Mouse (Mus musculus): ENCODE data around the gene Foxk1. TPM values are rescaled to one million over a fixed set of nuclear protein-coding genes. Genes with fewer than 3 reads are reported as not detected.

Foxk1 gene
- total RNA-seq, 1 experiment from 2014 or later, result 11.7 TPM

DNA sequence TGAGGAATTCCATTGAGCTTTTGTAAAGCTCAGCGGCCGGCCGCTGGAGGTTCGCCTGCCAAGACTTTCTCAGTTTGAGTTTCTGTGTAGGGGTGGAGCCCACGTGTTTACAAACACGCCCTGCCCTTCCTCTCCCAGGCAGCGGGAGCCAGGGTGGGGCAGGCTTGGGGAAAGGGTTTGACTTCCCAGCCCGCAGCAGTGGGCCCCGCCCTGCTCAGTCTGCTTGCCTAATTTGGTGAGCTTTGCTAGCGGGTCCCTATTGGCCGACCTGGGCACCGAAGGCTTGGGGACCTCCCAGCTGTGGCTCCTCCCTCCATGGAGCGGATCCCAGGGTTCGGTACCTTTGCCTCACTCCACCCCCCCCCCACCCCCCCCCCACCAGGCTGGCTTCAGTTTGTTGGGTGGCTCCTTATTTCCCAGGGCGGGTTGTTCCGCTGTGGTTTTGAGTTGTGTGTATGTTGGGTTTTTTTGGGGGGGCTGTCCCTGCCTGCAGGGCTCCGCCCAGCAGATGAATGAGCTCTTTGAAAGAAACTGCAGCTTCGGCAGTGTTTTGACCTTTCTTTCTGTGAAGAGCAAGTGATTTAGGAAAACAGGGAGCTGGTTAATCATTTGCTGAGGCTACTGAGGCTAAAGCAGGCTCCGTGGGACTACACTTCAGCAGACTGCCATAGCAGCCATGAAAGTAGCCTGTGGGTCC lies 39.3 kb downstream of the Foxk1 start:
- peak; percentile 81 for ATAC-seq (replicated peaks; ENCODE audit: low read depth, poor library complexity, severe bottlenecking)

DNA sequence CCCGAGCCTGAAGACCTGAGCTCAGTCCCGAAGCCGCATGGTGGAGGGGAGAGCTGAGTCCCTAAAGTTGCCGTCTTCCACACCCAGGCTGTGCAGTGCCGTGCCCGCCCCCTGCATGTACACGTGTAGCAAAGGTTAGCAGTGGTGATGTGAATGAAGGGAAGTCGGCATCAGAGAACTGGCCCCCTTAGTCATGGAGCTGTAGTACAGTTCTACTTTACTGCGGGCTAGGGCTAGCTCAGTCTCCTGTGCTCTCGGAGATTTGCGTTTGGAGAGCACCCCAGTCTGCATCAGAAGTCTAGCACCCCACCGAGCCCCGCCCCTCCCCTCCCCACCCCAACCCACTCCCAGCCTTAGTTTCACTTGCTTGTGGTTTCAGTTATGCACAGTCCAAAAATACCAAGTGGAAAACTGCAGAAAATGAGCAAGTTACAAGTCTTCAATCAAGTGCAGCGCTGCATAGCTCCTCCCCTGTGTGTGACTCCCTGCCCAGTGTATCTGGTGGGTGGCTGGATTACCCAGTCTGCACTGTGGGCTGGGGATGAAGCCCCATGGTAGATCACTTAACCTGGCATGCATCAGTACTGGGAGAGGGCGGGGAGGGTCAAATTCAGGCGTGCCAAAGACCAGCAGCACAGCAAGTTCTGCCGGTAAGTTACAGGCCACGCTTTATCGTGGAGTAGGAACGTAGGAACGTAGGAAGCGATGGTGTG lies 40.2 kb downstream of the Foxk1 start:
- peak; percentile 21 for ATAC-seq (replicated peaks; ENCODE audit: low read depth, poor library complexity, severe bottlenecking)

DNA sequence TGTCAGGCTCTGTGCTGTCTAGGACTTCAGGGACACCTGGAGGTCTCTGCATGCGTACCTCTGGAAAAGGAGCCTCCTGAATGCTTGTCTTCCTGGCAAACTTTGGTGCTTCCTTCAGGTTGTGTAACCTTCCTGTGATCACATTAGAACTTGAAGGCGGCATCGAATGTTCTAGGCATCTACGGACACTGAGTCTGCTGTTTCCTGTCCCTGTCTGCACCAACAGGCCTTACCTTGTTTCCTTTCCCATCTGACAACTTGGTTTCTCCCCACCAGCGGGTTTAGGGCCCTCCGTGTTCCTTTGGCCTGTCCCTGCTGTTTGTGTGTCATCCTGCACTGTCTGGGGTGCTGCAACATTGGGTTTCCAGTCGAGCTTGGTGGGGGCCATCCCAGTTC lies 40.7 kb downstream of the Foxk1 start:
- ATAC-seq (replicated peaks; ENCODE audit: low read depth, poor library complexity, severe bottlenecking), result no peak

DNA sequence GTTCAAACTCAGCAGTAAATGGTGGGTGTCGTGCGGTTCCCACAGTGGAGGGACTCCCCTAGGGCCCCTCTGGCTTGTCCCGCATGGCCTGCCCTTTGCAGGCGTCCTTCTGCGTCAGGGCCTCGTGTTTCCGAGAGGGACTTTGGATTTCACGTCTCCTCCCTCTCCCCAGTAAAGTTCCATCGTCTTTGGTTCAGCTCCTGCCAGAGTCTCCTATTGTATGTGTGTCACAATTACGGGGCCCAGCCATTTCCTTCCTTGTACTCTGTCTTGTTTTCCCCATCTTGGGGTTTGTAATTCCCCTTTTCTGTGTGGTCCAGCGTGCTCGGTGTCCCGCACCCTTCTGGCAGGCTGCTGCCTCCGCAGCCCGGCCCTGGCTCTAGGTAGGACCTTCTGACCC lies 42.2 kb downstream of the Foxk1 start:
- peak; percentile 6; the same call in 1 of the 2 replicates for ATAC-seq (replicated peaks; ENCODE audit: low read depth, poor library complexity, severe bottlenecking)

DNA sequence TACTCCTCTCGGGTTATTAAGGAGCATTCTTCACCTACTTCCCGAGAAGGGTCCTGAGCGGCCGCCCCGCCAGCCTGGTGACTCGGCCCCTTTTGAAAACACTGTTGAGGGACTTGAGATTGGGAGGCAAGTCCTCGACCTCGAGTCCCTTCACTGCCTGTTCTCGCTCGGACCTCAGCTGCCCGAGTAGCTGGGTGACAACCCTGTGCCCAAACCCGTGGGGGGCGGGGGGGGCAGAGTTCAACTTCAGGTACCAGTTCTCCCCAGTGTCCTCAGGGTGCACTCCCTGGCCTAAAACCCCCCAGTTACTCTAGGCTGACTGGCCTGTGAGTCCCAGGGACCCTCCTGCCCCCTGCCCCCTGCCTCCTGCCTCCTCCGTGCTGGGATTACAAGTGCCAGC lies 42.7 kb downstream of the Foxk1 start:
- ATAC-seq (replicated peaks; ENCODE audit: low read depth, poor library complexity, severe bottlenecking), result no peak

DNA sequence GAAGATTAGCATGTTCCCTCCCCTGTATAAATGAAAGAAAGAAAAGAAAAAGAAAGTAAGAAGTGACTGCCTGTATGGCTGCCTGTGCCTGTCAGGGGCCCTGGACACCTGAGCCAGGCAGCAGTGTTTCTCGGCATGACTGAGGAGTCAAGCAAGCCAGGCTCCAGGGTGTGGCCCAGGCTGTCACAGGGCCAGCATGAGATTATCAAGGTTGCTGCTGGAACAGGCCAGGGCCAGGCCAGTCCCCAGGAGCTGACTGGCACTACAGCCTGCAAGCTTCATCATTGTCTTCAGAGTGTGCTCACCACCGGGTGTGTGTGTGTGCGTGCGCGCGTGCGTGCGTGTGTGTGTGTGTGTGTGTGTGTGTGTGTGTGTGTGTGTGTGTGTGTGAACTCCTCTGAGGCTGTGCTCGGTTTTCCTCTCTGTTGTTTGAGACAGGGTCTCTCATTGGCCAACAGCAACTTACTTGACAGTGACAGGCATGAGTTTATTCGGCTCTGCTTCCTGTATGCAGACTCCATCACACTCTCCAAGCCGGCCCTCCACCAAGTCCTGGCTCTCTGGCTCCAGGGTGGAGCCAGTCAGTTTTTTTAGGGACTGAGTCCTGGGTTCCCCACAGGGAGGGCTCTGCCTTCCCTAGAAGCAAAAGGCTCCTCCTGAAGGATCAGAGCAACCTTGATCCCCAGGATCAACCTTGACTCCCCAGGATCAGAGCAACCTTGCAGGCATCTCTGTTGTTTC lies 43.7 kb downstream of the Foxk1 start:
- ATAC-seq (replicated peaks; ENCODE audit: low read depth, poor library complexity, severe bottlenecking), result no peak

DNA sequence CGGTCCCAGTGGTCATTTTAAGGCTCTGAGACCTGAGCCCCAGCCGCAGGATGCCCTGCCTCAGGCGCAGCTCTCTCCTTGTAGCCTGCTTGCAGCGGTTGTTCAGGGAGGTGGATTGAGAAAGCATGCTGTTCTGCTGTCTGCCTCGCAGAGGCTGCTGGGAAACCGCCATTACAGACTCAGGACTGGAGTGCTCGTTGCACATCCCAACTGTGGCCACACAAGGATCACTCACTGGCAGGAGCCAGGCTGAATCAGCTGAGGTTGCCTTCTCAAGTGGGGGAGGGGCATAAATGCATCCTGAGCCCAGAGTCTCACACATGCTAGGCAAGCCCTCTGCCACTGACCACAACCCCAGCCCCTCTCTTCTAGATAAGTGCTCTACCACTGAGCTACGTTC lies 44.4 kb downstream of the Foxk1 start:
- ATAC-seq (replicated peaks; ENCODE audit: low read depth, poor library complexity, severe bottlenecking), result no peak

DNA sequence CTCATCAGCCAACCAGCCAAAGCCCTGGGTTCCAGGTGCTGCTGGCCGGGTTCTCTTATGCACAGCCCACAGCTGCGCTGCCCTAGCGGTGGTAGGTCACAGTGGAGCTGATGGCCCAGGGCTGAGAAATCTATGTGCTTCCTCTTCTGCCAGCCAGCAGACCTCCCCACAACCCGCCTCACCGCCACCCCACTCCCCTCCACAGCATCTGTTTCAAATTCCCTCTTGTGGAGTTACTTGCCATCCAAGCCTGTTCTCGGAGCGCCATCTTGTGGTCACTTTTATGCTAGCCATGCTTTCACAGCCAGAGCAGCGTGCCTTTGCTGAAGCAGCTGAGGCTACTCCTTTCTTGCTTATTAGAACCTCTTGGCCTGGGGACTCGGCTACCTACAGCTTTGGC lies 46.8 kb downstream of the Foxk1 start:
- peak; percentile 87 for ATAC-seq (replicated peaks; ENCODE audit: low read depth, poor library complexity, severe bottlenecking)

DNA sequence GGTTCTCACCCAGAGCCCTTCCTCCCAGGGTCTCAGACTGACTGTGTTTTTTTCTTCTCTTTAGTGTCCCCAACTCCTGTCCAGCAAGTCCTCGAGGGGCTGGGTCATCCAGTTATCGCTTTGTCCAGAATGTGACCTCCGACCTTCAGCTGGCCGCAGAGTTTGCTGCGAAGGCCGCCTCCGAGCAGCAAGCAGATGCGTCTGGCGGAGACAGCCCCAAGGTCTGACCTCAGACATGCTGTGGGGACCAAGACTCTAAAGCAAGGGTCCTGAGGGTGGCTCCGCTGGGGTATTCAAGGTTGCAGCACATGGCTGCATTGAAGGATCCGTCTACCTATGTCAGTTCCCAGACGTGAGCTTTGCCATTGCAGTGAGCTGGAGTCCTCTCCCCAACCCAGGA lies 47.3 kb downstream of the Foxk1 start:
- no peak for ATAC-seq (replicated peaks; ENCODE audit: low read depth, poor library complexity, severe bottlenecking)

DNA sequence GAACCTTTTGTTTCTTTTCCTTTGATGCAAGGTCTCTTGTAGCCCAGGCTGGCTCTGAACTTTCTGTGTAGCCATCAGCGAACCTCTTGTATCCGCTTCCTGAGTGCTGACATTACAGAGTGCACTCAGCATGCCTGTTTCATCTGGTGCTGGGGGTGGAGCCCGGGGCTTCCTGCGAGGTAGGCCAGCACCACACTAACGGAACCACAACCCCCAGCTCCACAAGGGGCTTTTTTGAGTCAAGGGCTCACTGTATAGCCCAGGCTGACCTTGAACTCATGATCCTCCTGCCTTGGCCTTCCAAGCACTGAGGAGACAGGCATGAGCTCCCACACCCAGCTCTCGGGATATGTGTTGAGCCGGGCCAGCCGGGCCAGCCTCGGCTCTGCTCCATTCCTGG lies 49.5 kb downstream of the Foxk1 start:
- ATAC-seq (replicated peaks; ENCODE audit: low read depth, poor library complexity, severe bottlenecking), result no peak

DNA sequence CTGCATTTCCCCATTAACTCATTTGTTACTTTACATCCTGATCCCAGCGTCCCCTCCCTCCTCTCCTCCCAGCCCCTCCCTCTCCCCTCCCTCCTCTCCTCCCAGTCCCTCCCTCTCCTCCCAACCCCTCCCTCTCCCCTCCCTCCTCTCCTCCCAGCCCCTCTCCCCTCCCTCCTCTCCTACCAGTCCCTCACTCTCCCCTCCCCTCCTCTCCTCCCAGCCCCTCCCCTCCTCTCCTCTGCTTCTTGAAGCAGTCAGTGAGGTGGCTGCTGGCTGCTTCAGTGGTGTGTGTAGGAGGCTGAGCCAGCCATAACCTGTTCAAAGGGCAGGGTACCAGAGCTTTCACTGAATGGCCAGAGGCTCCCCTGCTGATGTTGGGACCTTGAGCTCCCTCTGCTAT lies 50.5 kb downstream of the Foxk1 start:
- ATAC-seq (replicated peaks; ENCODE audit: low read depth, poor library complexity, severe bottlenecking), result no peak

DNA sequence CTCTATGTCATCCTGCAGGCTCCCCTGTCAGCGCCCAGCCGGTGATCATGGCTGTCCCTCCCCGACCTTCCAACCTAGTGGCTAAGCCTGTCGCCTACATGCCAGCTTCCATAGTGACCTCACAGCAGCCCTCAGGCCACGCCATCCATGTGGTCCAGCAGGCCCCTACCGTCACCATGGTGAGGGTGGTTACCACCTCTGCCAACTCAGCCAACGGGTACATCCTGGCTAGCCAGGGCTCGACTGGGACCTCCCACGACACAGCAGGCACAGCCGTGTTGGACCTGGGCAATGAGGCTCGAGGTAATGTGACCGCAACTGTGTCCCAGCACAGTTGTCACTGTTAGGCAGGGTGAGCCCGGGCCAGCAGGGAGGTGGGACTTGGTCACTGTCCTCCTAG lies 52.4 kb downstream of the Foxk1 start:
- ATAC-seq (replicated peaks; ENCODE audit: low read depth, poor library complexity, severe bottlenecking), result no peak

DNA sequence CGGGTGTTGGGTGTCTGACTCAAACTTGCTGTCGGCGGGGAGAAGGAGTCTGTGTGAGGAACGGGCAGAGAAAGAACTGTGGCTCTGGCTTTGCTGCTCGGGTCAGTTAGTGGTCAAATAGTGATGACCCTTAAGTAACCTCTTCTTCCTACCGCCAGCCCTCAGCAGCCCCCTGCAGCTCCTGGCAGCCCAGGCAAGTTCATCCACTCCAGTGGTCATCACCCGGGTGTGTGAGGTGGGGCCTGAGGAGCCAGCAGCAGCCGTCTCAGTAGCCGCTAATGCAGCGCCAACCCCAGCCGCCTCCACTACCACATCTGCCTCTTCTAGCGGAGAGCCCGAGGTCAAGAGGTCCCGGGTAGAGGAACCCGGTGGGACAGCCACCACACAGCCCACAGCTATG lies 55.0 kb downstream of the Foxk1 start:
- ATAC-seq (replicated peaks; ENCODE audit: low read depth, poor library complexity, severe bottlenecking), result no peak

DNA sequence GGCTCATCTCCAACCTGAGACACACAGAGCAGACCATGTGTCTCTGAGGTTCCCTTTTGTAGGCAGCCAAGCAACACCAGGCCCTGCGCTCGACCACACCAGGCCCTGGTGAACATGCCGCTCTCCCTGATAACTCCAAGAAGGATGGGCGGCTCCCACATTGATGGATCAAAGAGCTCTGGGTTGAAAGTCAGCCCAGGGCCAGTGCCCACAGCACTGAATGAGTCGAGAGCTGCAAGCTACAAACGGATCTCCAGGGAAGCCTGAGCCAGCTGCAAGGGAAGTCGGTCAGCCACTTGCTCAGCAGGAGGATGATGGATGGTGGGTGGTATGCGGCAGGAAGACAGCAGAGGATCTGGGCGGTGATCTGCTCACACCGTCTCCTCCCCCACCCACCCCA lies 56.0 kb downstream of the Foxk1 start:
- peak; percentile 40 for ATAC-seq (replicated peaks; ENCODE audit: low read depth, poor library complexity, severe bottlenecking)

DNA sequence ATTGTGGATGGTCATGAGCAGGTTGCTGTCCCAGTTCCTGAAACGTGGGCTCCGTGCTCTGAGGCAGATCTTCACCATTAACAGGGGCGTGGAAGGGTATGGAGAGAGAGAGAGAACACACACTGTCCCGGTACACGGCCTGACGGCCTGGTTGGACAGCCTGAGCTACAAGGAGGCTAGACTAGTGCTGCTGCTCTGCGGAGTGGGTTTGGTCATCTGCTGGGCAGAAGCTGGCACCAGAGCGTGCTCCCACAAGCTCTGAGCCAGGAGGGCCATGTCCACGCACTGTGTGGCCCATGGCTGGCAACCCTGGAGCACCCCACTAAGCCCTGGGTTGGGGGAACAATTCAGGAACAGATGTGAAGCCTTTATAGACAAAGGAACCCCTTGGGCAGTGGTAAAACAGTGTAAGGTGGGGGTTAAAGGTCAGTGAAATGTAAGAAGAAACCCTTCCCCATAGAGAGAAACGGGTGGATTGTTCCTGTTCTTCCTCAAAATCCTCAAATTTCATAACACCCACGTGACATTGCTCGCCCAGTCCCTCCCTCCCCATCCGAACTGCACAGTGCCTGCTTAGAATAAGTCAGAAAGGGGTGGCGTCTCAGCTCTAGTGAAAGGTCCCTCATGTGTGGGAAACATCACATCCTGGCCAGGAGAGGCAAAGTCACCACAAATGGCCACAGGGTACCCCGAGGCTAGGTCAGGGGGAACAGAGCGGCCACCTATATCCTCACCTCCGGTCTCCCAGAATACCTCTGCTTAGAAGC lies 57.7 kb downstream of the Foxk1 start:
- ATAC-seq (replicated peaks; ENCODE audit: low read depth, poor library complexity, severe bottlenecking), result peak; percentile 6; the same call in 1 of the 2 replicates

DNA sequence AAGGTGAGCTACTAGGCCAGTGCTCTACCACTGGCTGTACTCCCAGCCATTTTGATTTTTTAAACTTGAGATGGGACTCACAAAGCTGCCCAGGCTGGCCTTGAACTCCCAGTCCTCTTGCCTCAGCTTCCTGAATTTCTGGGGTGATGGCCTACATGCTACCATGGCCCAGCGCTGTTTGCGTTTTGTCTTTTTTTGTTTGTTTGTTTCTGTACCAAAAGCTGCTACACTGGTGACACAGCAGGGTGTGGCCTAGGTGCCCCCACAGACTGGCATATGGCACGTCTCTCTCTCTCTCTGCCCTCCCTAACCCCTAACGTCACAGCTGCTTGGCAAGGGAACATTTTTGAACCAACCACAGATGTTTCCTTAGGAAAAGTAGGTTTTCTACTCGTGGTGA lies 58.5 kb downstream of the Foxk1 start:
- ATAC-seq (replicated peaks; ENCODE audit: low read depth, poor library complexity, severe bottlenecking), result no peak

DNA sequence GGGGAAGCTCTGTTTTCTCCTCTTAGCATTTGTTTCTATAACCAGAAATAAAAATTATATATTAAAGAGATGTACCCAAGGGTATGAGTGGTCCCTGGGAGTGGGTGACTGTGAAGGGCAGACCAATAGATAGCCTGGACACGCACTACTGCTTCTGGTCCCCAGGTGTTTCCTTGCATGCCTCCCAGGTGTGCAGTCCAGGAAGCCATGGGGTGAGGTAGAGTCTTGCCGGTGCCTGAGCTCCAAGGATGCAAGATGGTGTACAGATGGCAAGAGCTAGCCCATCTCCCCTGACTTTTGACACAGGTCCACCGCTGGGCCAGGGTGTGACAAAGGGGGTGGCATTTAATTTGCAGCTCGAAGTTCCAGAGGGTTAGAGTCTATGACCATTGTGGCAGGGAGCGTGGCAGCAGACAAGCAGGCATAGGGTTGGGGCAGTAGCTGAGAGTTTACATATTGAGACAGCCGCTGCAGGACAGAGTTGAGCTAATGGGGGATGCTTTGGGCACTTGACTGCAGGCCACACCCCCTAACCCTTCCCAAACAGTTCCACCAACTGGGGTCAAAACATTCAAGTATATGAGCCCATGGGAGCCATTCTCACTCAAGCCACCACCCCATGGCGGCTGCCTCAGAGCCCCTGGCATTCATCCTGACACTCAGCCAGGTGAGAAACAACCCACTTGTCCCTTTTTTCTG lies 60.8 kb downstream of the Foxk1 start:
- ATAC-seq (replicated peaks; ENCODE audit: low read depth, poor library complexity, severe bottlenecking), result no peak

DNA sequence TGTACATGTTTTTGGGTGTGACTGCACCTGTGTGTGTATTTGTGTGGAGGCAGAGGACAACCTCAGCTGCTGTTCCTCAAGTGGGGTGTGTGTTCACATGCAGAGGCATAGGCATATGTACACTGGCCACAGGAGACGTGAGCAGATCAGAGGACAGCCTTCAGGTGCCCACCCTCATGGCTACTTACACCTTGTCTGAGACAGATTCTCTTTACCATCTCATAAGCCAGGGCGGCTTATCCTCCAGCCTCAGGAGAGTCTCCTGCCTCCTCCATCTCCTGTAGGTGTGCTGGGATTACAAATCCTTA lies 61.3 kb downstream of the Foxk1 start:
- no peak for ATAC-seq (replicated peaks; ENCODE audit: low read depth, poor library complexity, severe bottlenecking)

DNA sequence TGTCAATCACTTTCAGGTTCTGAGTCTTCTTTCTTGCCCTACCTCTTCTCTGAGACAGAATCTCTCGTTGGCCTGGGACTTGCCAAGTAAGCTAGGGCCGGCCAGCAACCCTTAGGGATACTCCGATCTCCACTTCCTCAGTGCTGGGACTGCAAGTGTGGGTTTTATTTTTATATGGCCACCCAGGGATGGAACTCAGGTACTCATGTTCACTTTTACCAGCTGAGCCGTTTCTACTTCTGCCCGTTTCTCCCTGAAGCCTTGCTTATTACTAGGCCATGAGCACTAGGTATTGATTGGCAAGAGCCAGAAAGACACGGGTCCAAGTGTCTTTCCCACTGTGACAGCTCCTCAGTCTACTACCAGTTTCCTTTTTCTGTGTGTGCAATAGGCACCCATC lies 61.7 kb downstream of the Foxk1 start:
- ATAC-seq (replicated peaks; ENCODE audit: low read depth, poor library complexity, severe bottlenecking), result no peak
